Mouse (Mus musculus): Measurements from ENCODE around the gene Olfr1420. TPM values are rescaled to one million over a fixed set of nuclear protein-coding genes. Genes with fewer than 3 reads are reported as not detected.
"Not testable (repeated sequence)": the region's sequence is repeated elsewhere in the genome, so short reads cannot be mapped to it uniquely, and the experiment has no call there.

The Olfr1420 gene
- polyA plus RNA-seq, 1 experiment from 2014 or later: 0.05 TPM

GRCm38 (mm10) chr19:11911021-11911420 is 24.7 kb downstream of the Olfr1420 start:
- Histone ChIP-seq H3K27ac (ENCODE audit: low read length) (0 out of 2 replicates have a peak overlapping the region, but pooled peaks have one; percentile 84), H3K27me3 (ENCODE audit: control insufficient read depth, insufficient read depth, low read depth, low read length) (no peaks in the 10 kb centered on the region), H3K9me3 (ENCODE audit: control insufficient read depth, low read length) (no peaks in the 10 kb centered on the region), H3K4me1 (replicated peaks; ENCODE audit: control insufficient read depth, insufficient read depth, low read length) (peaks cover 13% of the 10 kb centered on the region), H3K4me3 (ENCODE audit: low read length) (peak overlapping the region; percentile 96), H3K9ac (ENCODE audit: low read length) (0 out of 2 replicates have a peak overlapping the region, but pooled peaks have one; percentile 75), H3K36me3 (ENCODE audit: control insufficient read depth, insufficient read depth, low read length) (no peaks in the 10 kb centered on the region; the same call in 1 of the 2 replicates), H3K4me2 (ENCODE audit: low read depth, low read length) (peak overlapping the region; percentile 79)
- ATAC-seq (ENCODE audit: low read depth): no peak
- 79% methylated on average over 5 of the region's 5 CpGs for WGBS

GRCm38 (mm10) chr19:11911603-11912002 is 25.2 kb downstream of the Olfr1420 start:
- ATAC-seq (ENCODE audit: low read depth): peak; percentile 31
- H3K9me3 ChIP-seq (ENCODE audit: control insufficient read depth, low read length): no peaks in the 10 kb centered on the region
- peak overlapping the region; percentile 84 for H3K27ac ChIP-seq (ENCODE audit: low read length)
- H3K36me3 ChIP-seq (ENCODE audit: control insufficient read depth, insufficient read depth, low read length): no peaks in the 10 kb centered on the region; the same call in 1 of the 2 replicates
- peak overlapping the region; percentile 75 for H3K9ac ChIP-seq (ENCODE audit: low read length)
- H3K27me3 ChIP-seq (ENCODE audit: control insufficient read depth, insufficient read depth, low read depth, low read length): no peaks in the 10 kb centered on the region
- H3K4me2 ChIP-seq (ENCODE audit: low read depth, low read length): peak overlapping the region; percentile 79
- peaks cover 15% of the 10 kb centered on the region for H3K4me1 ChIP-seq (replicated peaks; ENCODE audit: control insufficient read depth, insufficient read depth, low read length)
- peak overlapping the region; percentile 96 for H3K4me3 ChIP-seq (ENCODE audit: low read length)
- 2% methylated on average over 17 of the region's 17 CpGs for WGBS

- peak within 1 kb of the TSS; percentile 96 for H3K4me3 ChIP-seq (ENCODE audit: low read length)
- no peaks in the 10 kb centered on the region for H3K27me3 ChIP-seq (ENCODE audit: control insufficient read depth, insufficient read depth, low read depth, low read length)
- H3K36me3 ChIP-seq (ENCODE audit: control insufficient read depth, insufficient read depth, low read length): no peaks in the 10 kb centered on the region; the same call in 1 of the 2 replicates
- H3K4me2 ChIP-seq (ENCODE audit: low read depth, low read length): peak within 1 kb of the TSS; percentile 85
- no peaks in the 10 kb centered on the region for H3K9me3 ChIP-seq (ENCODE audit: control insufficient read depth, low read length)
- peaks cover 15% of the 10 kb centered on the region for H3K4me1 ChIP-seq (replicated peaks; ENCODE audit: control insufficient read depth, insufficient read depth, low read length)
- peak within 1 kb of the TSS; percentile 95 for H3K9ac ChIP-seq (ENCODE audit: low read length)
- peak; percentile 98 for ATAC-seq (ENCODE audit: low read depth)
- WGBS: under 1% methylated on average over 52 of the region's 53 CpGs
- H3K27ac ChIP-seq (ENCODE audit: low read length): peak within 1 kb of the TSS; percentile 95
Measured at GRCm38 (mm10) chr19:11912037-11912532, 25.7 kb downstream of the Olfr1420 start, which contains the start of gene Patl1. Gene Patl1 (plus strand): TSS chr19:11912399.

- peaks cover 15% of the 10 kb centered on the region for H3K4me1 ChIP-seq (replicated peaks; ENCODE audit: control insufficient read depth, insufficient read depth, low read length)
- no peaks in the 10 kb centered on the region for H3K9me3 ChIP-seq (ENCODE audit: control insufficient read depth, low read length)
- no peaks in the 10 kb centered on the region; the same call in 1 of the 2 replicates for H3K36me3 ChIP-seq (ENCODE audit: control insufficient read depth, insufficient read depth, low read length)
- no peaks in the 10 kb centered on the region for H3K27me3 ChIP-seq (ENCODE audit: control insufficient read depth, insufficient read depth, low read depth, low read length)
- H3K4me3 ChIP-seq (ENCODE audit: low read length): peak overlapping the region; percentile 96
- peak overlapping the region; percentile 85 for H3K4me2 ChIP-seq (ENCODE audit: low read depth, low read length)
- peak overlapping the region; percentile 95 for H3K9ac ChIP-seq (ENCODE audit: low read length)
- ATAC-seq (ENCODE audit: low read depth): peak; percentile 60
- H3K27ac ChIP-seq (ENCODE audit: low read length): peak overlapping the region; percentile 95
- under 1% methylated on average over 52 of the region's 54 CpGs for WGBS
Measured at GRCm38 (mm10) chr19:11912533-11913121, 26.3 kb downstream of the Olfr1420 start.

GRCm38 (mm10) chr19:11915804-11916203 is 29.4 kb downstream of the Olfr1420 start:
- WGBS: 5% methylated on average over 2 of the region's 2 CpGs
- H3K9ac ChIP-seq (ENCODE audit: low read length): no peak overlapping the region
- no peaks in the 10 kb centered on the region for H3K27me3 ChIP-seq (ENCODE audit: control insufficient read depth, insufficient read depth, low read depth, low read length)
- no peak overlapping the region for H3K4me2 ChIP-seq (ENCODE audit: low read depth, low read length)
- ATAC-seq (ENCODE audit: low read depth): no peak
- H3K27ac ChIP-seq (ENCODE audit: low read length): no peak overlapping the region
- no peak overlapping the region for H3K4me3 ChIP-seq (ENCODE audit: low read length)
- H3K4me1 ChIP-seq (replicated peaks; ENCODE audit: control insufficient read depth, insufficient read depth, low read length): peaks cover 15% of the 10 kb centered on the region
- no peaks in the 10 kb centered on the region for H3K9me3 ChIP-seq (ENCODE audit: control insufficient read depth, low read length)
- peaks cover 6% of the 10 kb centered on the region for H3K36me3 ChIP-seq (ENCODE audit: control insufficient read depth, insufficient read depth, low read length)

- Histone ChIP-seq H3K4me2 (ENCODE audit: low read depth, low read length) (no peak overlapping the region), H3K9me3 (ENCODE audit: control insufficient read depth, low read length) (no peaks in the 10 kb centered on the region), H3K27me3 (ENCODE audit: control insufficient read depth, insufficient read depth, low read depth, low read length) (no peaks in the 10 kb centered on the region), H3K36me3 (ENCODE audit: control insufficient read depth, insufficient read depth, low read length) (peaks cover 42% of the 10 kb centered on the region), H3K27ac (ENCODE audit: low read length) (no peak overlapping the region), H3K4me1 (replicated peaks; ENCODE audit: control insufficient read depth, insufficient read depth, low read length) (no peaks in the 10 kb centered on the region), H3K9ac (ENCODE audit: low read length) (no peak overlapping the region), H3K4me3 (ENCODE audit: low read length) (no peak overlapping the region)
- no peak for ATAC-seq (ENCODE audit: low read depth)
- 95% methylated on average over 1 of the region's 1 CpGs for WGBS
Measured at GRCm38 (mm10) chr19:11922068-11922467, 35.7 kb downstream of the Olfr1420 start.

- H3K27ac ChIP-seq (ENCODE audit: low read length); H3K9me3 ChIP-seq (ENCODE audit: control insufficient read depth, low read length); H3K4me2 ChIP-seq (ENCODE audit: low read depth, low read length); H3K9ac ChIP-seq (ENCODE audit: low read length); H3K4me3 ChIP-seq (ENCODE audit: low read length); H3K4me1 ChIP-seq (replicated peaks; ENCODE audit: control insufficient read depth, insufficient read depth, low read length); H3K27me3 ChIP-seq (ENCODE audit: control insufficient read depth, insufficient read depth, low read depth, low read length); ATAC-seq (ENCODE audit: low read depth): not testable (repeated sequence)
- WGBS: 89% methylated on average over 2 of the region's 2 CpGs
- peaks cover 42% of the 10 kb centered on the region for H3K36me3 ChIP-seq (ENCODE audit: control insufficient read depth, insufficient read depth, low read length)
Measured at GRCm38 (mm10) chr19:11922515-11922914, 36.1 kb downstream of the Olfr1420 start.

- peaks cover 47% of the 10 kb centered on the region for H3K36me3 ChIP-seq (ENCODE audit: control insufficient read depth, insufficient read depth, low read length)
- H3K9me3 ChIP-seq (ENCODE audit: control insufficient read depth, low read length): no peaks in the 10 kb centered on the region
- no peaks in the 10 kb centered on the region for H3K27me3 ChIP-seq (ENCODE audit: control insufficient read depth, insufficient read depth, low read depth, low read length)
- no peaks in the 10 kb centered on the region for H3K4me1 ChIP-seq (replicated peaks; ENCODE audit: control insufficient read depth, insufficient read depth, low read length)
- no peak overlapping the region for H3K4me3 ChIP-seq (ENCODE audit: low read length)
- ATAC-seq (ENCODE audit: low read depth): no peak
- H3K27ac ChIP-seq (ENCODE audit: low read length): no peak overlapping the region
- 87% methylated on average over 2 of the region's 2 CpGs for WGBS
- no peak overlapping the region for H3K4me2 ChIP-seq (ENCODE audit: low read depth, low read length)
- H3K9ac ChIP-seq (ENCODE audit: low read length): no peak overlapping the region
Measured at GRCm38 (mm10) chr19:11926380-11926779, 40.0 kb downstream of the Olfr1420 start.

GRCm38 (mm10) chr19:11928025-11928748 is 41.8 kb downstream of the Olfr1420 start:
- ATAC-seq (ENCODE audit: low read depth): no peak
- Histone ChIP-seq H3K27me3 (ENCODE audit: control insufficient read depth, insufficient read depth, low read depth, low read length) (no peaks in the 10 kb centered on the region), H3K27ac (ENCODE audit: low read length) (no peak overlapping the region), H3K9me3 (ENCODE audit: control insufficient read depth, low read length) (no peaks in the 10 kb centered on the region), H3K4me1 (replicated peaks; ENCODE audit: control insufficient read depth, insufficient read depth, low read length) (no peaks in the 10 kb centered on the region), H3K36me3 (ENCODE audit: control insufficient read depth, insufficient read depth, low read length) (peaks cover 50% of the 10 kb centered on the region), H3K4me2 (ENCODE audit: low read depth, low read length) (no peak overlapping the region), H3K9ac (ENCODE audit: low read length) (no peak overlapping the region), H3K4me3 (ENCODE audit: low read length) (no peak overlapping the region)
- WGBS: 87% methylated on average over 4 of the region's 4 CpGs

Measured in lung, embryonic 16.5 days (tissue).